Mouse (Mus musculus): ENCODE data around the gene Ssh2. TPM values are rescaled to one million over a fixed set of nuclear protein-coding genes. Genes with fewer than 3 reads are reported as not detected.
A peak's percentile ranks its signal among the peaks of the same experiment; 100 is the strongest.

Ssh2 gene
- total RNA-seq, 2 experiments from 2014 or later = 40.5 to 42.8 TPM

GRCm38 (mm10) chr11:77441020-77441419, 224.9 kb downstream of the Ssh2 start:
- intact Hi-C loops (cut with DNase I) = loop anchor here (5.0 kb wide), 1 partner anchor 124 kb away; no protein-coding TSS in a partner anchor
- DNase-seq (ENCODE audit: low spot score in 2 of 2) = no peak

GRCm38 (mm10) chr11:77442186-77443170, 226.4 kb downstream of the Ssh2 start:
- DNase-seq (ENCODE audit: low spot score in 2 of 2) = peak in 1 of 2 experiments; percentile 57
- intact Hi-C loops (cut with DNase I) = loop anchor here (5.0 kb wide), 1 partner anchor 125 kb away; no protein-coding TSS in a partner anchor

- intact Hi-C loops (cut with DNase I) = loop anchor here (5.0 kb wide), 2 partner anchors 128 to 233 kb away; no protein-coding TSS in a partner anchor
- DNase-seq (ENCODE audit: low spot score in 2 of 2) = no peak
Measured at GRCm38 (mm10) chr11:77444939-77445338, 228.9 kb downstream of the Ssh2 start.

GRCm38 (mm10) chr11:77446628-77447041, 230.5 kb downstream of the Ssh2 start:
- intact Hi-C loops (cut with DNase I) = loop anchor here (5.0 kb wide), 1 partner anchor 234 kb away; no protein-coding TSS in a partner anchor
- peak in 1 of 2 experiments; percentile 64 for DNase-seq (ENCODE audit: low spot score in 2 of 2)

GRCm38 (mm10) chr11:77449224-77449623, 233.1 kb downstream of the Ssh2 start:
- no peak for DNase-seq (ENCODE audit: low spot score in 2 of 2)
- intact Hi-C loops (cut with DNase I) = loop anchor here (5.0 kb wide), 1 partner anchor 237 kb away; no protein-coding TSS in a partner anchor

- DNase-seq (ENCODE audit: low spot score in 2 of 2) = no peak
- intact Hi-C loops (cut with DNase I) = no loop called here
Measured at GRCm38 (mm10) chr11:77451670-77452069, 235.6 kb downstream of the Ssh2 start.

- intact Hi-C loops (cut with DNase I) = no loop called here
- DNase-seq (ENCODE audit: low spot score in 2 of 2) = no peak
Measured at GRCm38 (mm10) chr11:77453388-77453787, 237.3 kb downstream of the Ssh2 start.

- DNase-seq (ENCODE audit: low spot score in 2 of 2) = no peak
- intact Hi-C loops (cut with DNase I) = no loop called here
Measured at GRCm38 (mm10) chr11:77455770-77456510, 239.9 kb downstream of the Ssh2 start.

GRCm38 (mm10) chr11:77456866-77457265, 240.8 kb downstream of the Ssh2 start:
- intact Hi-C loops (cut with DNase I) = no loop called here
- DNase-seq (ENCODE audit: low spot score in 2 of 2) = no peak

- intact Hi-C loops (cut with DNase I) = no loop called here
Measured at GRCm38 (mm10) chr11:77461856-77462255, 245.8 kb downstream of the Ssh2 start.

GRCm38 (mm10) chr11:77462283-77463100, 246.4 kb downstream of the Ssh2 start, which contains the start of gene Coro6:
TSS of gene Coro6 (plus strand) at chr11:77462411.
- intact Hi-C loops (cut with DNase I) = no loop called here
- DNase-seq (ENCODE audit: low spot score in 2 of 2) = peak in 1 of 2 experiments; percentile 37

More at GRCm38 (mm10) chr11:77461856-77462255, 245.8 kb downstream of the Ssh2 start:
- DNase-seq (ENCODE audit: low spot score in 2 of 2) = no peak

GRCm38 (mm10) chr11:77463101-77463445, 247.0 kb downstream of the Ssh2 start:
- no peak for DNase-seq (ENCODE audit: low spot score in 2 of 2)
- intact Hi-C loops (cut with DNase I) = no loop called here

GRCm38 (mm10) chr11:77463786-77464185, 247.7 kb downstream of the Ssh2 start:
- intact Hi-C loops (cut with DNase I) = no loop called here
- DNase-seq (ENCODE audit: low spot score in 2 of 2) = no peak

GRCm38 (mm10) chr11:77464684-77465083, 248.6 kb downstream of the Ssh2 start:
- intact Hi-C loops (cut with DNase I) = no loop called here
- no peak for DNase-seq (ENCODE audit: low spot score in 2 of 2)

GRCm38 (mm10) chr11:77465111-77465510, 249.0 kb downstream of the Ssh2 start:
- intact Hi-C loops (cut with DNase I) = no loop called here
- no peak for DNase-seq (ENCODE audit: low spot score in 2 of 2)

- DNase-seq (ENCODE audit: low spot score in 2 of 2) = no peak
- intact Hi-C loops (cut with DNase I) = no loop called here
Measured at GRCm38 (mm10) chr11:77466544-77466943, 250.5 kb downstream of the Ssh2 start.

- intact Hi-C loops (cut with DNase I) = no loop called here
- peak; percentile 64 to 70 for DNase-seq (ENCODE audit: low spot score in 2 of 2)
Measured at GRCm38 (mm10) chr11:77467157-77467556, 251.1 kb downstream of the Ssh2 start.

- intact Hi-C loops (cut with DNase I) = no loop called here
- DNase-seq (ENCODE audit: low spot score in 2 of 2) = peak; percentile 82 to 93
Measured at GRCm38 (mm10) chr11:77467784-77468183, 251.7 kb downstream of the Ssh2 start.

GRCm38 (mm10) chr11:77468397-77468796, 252.3 kb downstream of the Ssh2 start:
- intact Hi-C loops (cut with DNase I) = no loop called here

More at GRCm38 (mm10) chr11:77468397-77468796, 252.3 kb downstream of the Ssh2 start:
- no peak for DNase-seq (ENCODE audit: low spot score in 2 of 2)
